Mouse (Mus musculus): ENCODE results near the gene Tm2d1. TPM values are rescaled to one million over a fixed set of nuclear protein-coding genes. Genes with fewer than 3 reads are reported as not detected.

Tm2d1 gene
- total RNA-seq, 4 experiments from 2014 or later: 36.6 to 47.8 (median 39.7) TPM

DNA sequence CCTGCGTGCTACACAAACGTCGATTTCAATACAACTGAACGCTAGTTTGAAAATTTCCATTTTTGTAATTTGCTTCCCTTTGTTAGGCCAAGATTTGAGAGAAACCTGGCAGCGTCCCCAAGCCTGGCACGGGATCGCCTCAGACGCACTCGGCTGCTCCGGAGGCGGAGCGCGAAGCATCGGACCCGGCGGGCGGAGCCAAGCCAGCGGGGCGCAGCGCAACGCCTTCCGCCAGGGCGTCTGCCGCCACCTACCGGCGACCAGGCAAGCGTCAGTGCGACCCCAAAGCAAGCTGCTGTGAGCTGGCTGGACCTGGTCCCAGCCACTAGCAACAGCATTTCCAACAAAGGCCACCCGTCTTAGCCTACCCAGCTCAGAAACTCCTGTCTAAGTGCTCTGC lies 60.9 kb downstream of the Tm2d1 start:
- DNase-seq (ENCODE audit: low spot score in 2 of 2): peak; percentile 88 to 94

DNA sequence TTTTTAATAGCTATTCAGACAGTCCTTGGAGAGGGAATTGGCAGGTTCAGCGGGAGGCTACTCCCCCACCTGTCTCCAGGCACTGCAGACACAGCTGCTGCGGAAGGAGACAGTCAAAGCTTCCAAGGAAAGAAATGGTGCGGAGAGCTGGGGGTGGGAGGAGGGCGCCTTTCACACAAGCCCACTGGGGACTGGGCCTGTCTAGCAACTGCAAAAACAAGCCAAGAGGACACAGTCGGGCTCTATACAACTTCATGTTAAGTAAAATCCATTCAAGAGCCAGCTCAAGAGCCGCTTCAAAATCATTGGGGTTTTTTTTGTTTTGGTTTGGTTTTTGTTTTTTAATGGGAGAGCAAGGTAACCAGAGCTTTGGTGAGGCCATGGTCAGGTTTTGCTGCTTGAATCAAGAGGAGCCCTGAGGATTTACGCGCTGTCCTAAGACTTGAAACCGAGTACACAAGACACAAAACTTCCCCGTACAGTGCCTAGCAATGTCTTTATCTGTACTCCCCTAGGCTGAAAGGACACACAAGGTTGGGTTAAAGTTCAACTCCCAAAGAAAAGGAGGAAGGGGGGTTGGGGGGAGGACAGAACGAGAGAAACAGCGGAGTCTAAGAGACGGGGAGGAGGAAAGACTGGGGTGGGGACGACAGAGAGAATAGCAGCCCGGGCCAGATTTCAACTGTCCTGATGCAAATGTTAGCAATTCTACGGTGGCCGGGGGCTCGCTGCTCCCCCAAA lies 61.6 kb downstream of the Tm2d1 start:
- DNase-seq (ENCODE audit: low spot score in 2 of 2): peak in 1 of 2 experiments; percentile 18

DNA sequence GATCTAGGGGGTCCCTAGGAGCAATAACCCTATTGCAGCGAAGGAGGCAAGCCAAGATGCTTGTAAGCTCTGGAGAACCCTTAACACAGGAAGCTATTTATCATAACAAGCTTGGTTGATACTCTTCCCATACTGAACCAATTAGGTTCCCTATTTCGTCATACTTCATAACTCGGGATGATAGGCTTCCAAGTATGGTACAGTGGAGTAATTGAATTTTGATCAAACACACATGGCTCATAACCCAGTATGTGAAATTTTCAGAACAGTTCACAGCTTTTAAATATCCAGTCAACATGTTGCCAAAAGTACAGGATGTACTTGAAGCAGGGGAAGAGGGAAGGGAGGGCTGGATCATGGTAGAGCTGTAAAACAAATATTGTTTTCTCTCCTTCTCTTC lies 64.3 kb downstream of the Tm2d1 start:
- DNase-seq (ENCODE audit: low spot score in 2 of 2): no peak

DNA sequence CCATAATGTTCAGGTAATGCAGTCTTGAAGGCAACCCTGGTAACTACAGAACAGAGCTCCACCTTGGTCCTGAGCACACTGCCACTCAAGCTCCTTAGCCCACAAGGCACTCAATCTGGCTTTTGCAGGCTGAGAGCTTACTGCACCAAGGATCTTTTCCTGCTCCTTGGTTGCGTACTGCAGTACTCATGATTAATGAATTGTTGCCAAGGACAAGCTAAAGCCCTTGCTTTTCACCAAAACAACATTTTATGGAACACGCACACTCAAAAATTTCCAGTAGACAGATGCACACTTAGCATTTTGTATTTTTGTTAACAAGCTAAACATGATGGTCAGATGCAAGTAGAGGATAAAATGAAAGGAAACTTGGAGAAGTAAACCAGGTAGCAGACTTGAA lies 66.0 kb downstream of the Tm2d1 start:
- no peak for DNase-seq (ENCODE audit: low spot score in 2 of 2)

Other genes starting within 250 kb of the Tm2d1 start
- 1 to 10 TPM; 6.8 to 8.5 (median 7.7) TPM for gene Patj, start 12.5 kb upstream of the Tm2d1 start, total RNA-seq (2022)